Mouse (Mus musculus) WW6 (cell line): ENCODE results near the gene Nfyc.

Source experiments
- DNase-seq: peaks from one replicate; pipeline ENCODE4 v3.0.0-alpha.2; 2013; ENCODE audit warnings: low read depth, low spot score

Gene Nfyc

DNA sequence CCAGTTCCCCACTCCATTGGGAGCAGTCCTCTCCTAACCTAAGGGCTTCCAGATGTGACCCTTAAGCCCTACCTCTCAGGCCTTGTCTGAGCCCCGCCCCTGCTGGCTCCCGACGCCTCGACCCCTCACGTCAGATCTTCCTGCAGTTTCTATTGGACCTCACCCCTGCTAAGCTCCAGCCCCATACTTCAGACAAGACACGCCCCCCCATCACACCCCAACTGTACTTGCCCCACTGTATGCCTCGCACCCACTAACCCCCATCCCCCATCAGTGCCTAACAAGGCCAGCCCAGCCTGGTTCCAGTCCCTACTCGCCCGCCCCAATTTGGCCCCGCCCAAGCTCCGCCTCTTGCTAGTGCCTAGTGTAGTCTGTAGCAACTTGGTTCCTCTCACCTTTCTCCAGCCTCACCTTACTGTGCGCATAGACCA lies 115.2 kb downstream of the Nfyc start:
- peak; percentile 62 for DNase-seq

DNA sequence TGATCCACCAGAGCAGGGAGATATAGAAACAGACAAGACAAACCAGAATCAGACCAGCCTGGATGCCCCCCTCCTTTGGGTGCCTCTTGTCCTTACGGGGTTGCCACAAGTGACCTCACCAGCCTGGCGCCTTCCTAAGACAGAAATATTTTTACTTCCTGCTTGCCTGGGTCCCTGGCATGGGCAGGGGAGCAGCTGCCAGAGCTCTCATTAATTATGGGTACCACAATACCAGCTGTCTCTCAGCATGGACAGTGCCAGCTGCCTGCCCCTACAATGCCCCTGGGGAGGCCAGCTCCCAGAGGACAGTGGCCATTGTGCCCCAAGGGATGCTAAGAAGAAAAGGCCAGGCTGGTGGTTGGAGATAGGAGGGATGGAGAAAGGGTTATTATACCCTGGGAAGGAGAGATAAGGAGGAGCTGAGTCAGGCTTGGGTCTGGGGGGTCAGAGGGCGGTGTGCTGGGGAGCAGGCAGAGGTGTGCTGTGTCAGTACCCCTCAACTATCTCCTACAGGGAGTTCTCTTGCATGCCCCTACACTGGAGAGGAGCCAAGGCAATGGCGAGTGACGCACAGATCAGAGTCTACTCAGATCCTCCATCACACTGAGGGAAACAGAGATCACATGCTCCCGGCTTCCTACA lies 117.4 kb downstream of the Nfyc start:
- no peak for DNase-seq

GRCm38 (mm10) chr4:120713021-120713420 lies 118.4 kb downstream of the Nfyc start:
- no peak for DNase-seq

DNA sequence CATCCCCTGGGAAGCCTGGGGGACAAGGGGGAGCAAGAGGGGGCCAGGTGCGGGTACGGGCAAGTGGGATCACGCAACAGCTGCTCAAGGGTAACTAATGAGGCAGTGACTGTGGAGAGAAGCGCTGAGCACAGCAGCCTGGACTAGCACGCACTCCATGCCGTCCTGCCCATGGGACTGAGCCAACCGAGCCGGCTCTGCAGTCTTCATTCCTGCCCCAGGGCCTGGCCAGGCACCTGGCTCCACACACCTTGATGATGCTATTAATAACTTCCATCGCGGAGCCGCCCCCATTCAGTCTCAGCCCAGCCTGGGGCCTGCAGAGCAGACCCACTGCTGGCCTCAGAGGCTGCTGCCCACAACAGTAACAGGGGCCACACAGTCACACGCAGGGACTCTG lies 119.1 kb downstream of the Nfyc start:
- no peak for DNase-seq
